10 mouse cellular contexts compared by ENCODE assay signal in genomic region chr2:4510208-4511079, GRCm38 (mm10).
DNase-seq lines count a peak whose midpoint lies in the region; ATAC-seq lines count a peak whose summit lies in the region.
"Had no signal": no experiment of that assay in that cellular context is flagged by ENCODE, and none has a peak within 500 bp of the region (broad histone marks: within the 10 kb centered on the region; RNA-seq: fewer than 3 reads in every experiment).

No protein-coding gene starts in this region.

- peak; percentile 66; the same call in 1 of the 2 replicates for ATAC-seq in lung, embryonic 15.5 days (ENCODE audit: borderline replicate concordance, extremely low read depth, low FRiP score, low TSS enrichment)
- ATAC-seq in kidney, embryonic 14.5 days (ENCODE audit: low FRiP score, low TSS enrichment): peak; percentile 66
- ATAC-seq in megakaryocyte progenitor cell, adult 5-6 weeks (replicated peaks; ENCODE audit: poor library complexity): 0 out of 2 replicates have a peak, but pooled peaks have one; percentile 14
- ATAC-seq in granulocyte monocyte progenitor cell, adult 5-6 weeks (replicated peaks; ENCODE audit: poor library complexity, severe bottlenecking): no peak

- peaks cover 26% of the 10 kb centered on the region for H3K4me1 ChIP-seq in lung, embryonic 15.5 days
- peaks cover 31% of the 10 kb centered on the region for H3K4me1 ChIP-seq in kidney, embryonic 14.5 days (ENCODE audit: control insufficient read depth, insufficient read depth, low read length)

- H3K4me2 ChIP-seq in lung, embryonic 15.5 days: no peak overlapping the region
- H3K4me2 ChIP-seq in kidney, embryonic 14.5 days (replicated peaks; ENCODE audit: low read depth, low read length): no peak overlapping the region
- H3K4me2 ChIP-seq: heart, embryonic 12.5 days had no signal

- H3K9ac ChIP-seq in lung, embryonic 15.5 days: no peak overlapping the region
- no peak overlapping the region for H3K9ac ChIP-seq in kidney, embryonic 14.5 days (ENCODE audit: low read depth, low read length)
- H3K9ac ChIP-seq: heart, embryonic 12.5 days had no signal

- H3K27me3 ChIP-seq in lung, embryonic 15.5 days: no peaks in the 10 kb centered on the region
- H3K27me3 ChIP-seq in kidney, embryonic 14.5 days (ENCODE audit: control insufficient read depth, insufficient read depth, low read length): no peaks in the 10 kb centered on the region
- H3K27me3 ChIP-seq: heart, embryonic 12.5 days had no signal

- H3K9me3 ChIP-seq in lung, embryonic 15.5 days: no peaks in the 10 kb centered on the region
- no peaks in the 10 kb centered on the region for H3K9me3 ChIP-seq in kidney, embryonic 14.5 days (ENCODE audit: control insufficient read depth, low read length)
- H3K9me3 ChIP-seq: heart, embryonic 12.5 days had no signal

- 54% methylated on average over 11 of the region's 11 CpGs for whole genome bisulfite sequencing in lung, embryonic 15.5 days
- 42% methylated on average over 11 of the region's 11 CpGs for WGBS in kidney, embryonic 14.5 days

- H3K36me3 ChIP-seq in lung, embryonic 15.5 days: no peaks in the 10 kb centered on the region
- H3K36me3 ChIP-seq in kidney, embryonic 14.5 days (ENCODE audit: control insufficient read depth, insufficient read depth, low read length): no peaks in the 10 kb centered on the region

- peak; percentile 42 for DNase-seq in adrenal gland, postnatal 14 days
- DNase-seq in adrenal gland, adult (ENCODE audit: inconsistent age in 2 of 2, low spot score in 1 of 2): no peak
- DNase-seq in lung, postnatal 14 days: no peak
- DNase-seq in right cerebral cortex, adult 2 months (ENCODE audit: low spot score in 2 of 2): no peak

- H3K27ac ChIP-seq in lung, embryonic 15.5 days: peak overlapping the region; percentile 71
- H3K27ac ChIP-seq in kidney, embryonic 14.5 days (ENCODE audit: low read depth, low read length): peak overlapping the region; percentile 59
- H3K27ac ChIP-seq: macrophage had no signal

- no peak overlapping the region for H3K4me3 ChIP-seq in lung, embryonic 15.5 days
- no peak overlapping the region for H3K4me3 ChIP-seq in kidney, embryonic 14.5 days (ENCODE audit: low read length)
- H3K4me3 ChIP-seq: heart, embryonic 12.5 days had no signal
